ENCODE assay signal across 9 mouse cellular contexts in genomic region chr13:29627438-29628124, GRCm38 (mm10).
DNase-seq lines count a peak whose midpoint lies in the region; ATAC-seq and TF ChIP-seq lines count a peak whose summit lies in the region.
"Had no signal": no experiment of that assay in that cellular context is flagged by ENCODE, and none has a peak within 500 bp of the region (broad histone marks: within the 10 kb centered on the region; RNA-seq: fewer than 3 reads in every experiment).

No protein-coding gene starts in this region.

- H3K36me3 ChIP-seq in megakaryocyte, embryonic 14.5 days (replicated peaks; ENCODE audit: low read length): no peaks in the 10 kb centered on the region
- H3K36me3 ChIP-seq in heart, postnatal 0 days (replicated peaks; ENCODE audit: control insufficient read depth, insufficient read depth, low read length): no peaks in the 10 kb centered on the region
- no peaks in the 10 kb centered on the region for H3K36me3 ChIP-seq in forebrain, embryonic 12.5 days (replicated peaks)

- peak overlapping the region; percentile 35 for H3K27ac ChIP-seq in embryonic fibroblast, embryonic 13.5 days (ENCODE audit: insufficient read depth, low read length)
- peak overlapping the region; percentile 96 for H3K27ac ChIP-seq in heart, postnatal 0 days (ENCODE audit: low read depth)
- H3K27ac ChIP-seq in forebrain, embryonic 12.5 days: no peak overlapping the region

- no peaks in the 10 kb centered on the region for H3K27me3 ChIP-seq in megakaryocyte, embryonic 14.5 days (replicated peaks)
- no peaks in the 10 kb centered on the region for H3K27me3 ChIP-seq in heart, postnatal 0 days (ENCODE audit: control insufficient read depth, insufficient read depth, low read length)
- no peaks in the 10 kb centered on the region for H3K27me3 ChIP-seq in forebrain, embryonic 12.5 days

- no peak overlapping the region for H3K4me2 ChIP-seq in heart, postnatal 0 days (ENCODE audit: low read depth, low read length)
- H3K4me2 ChIP-seq in forebrain, embryonic 12.5 days: no peak overlapping the region

- 27% methylated on average over 7 of the region's 7 CpGs for WGBS in heart, postnatal 0 days
- WGBS in forebrain, embryonic 12.5 days: 93% methylated on average over 7 of the region's 7 CpGs

- H3K4me1 ChIP-seq in megakaryocyte, embryonic 14.5 days: peaks cover 22% of the 10 kb centered on the region
- peaks cover 11% of the 10 kb centered on the region for H3K4me1 ChIP-seq in embryonic fibroblast, embryonic 13.5 days (ENCODE audit: control insufficient read depth, insufficient read depth, low read length)
- H3K4me1 ChIP-seq in heart, postnatal 0 days (ENCODE audit: control insufficient read depth, insufficient read depth): peaks cover 39% of the 10 kb centered on the region
- peaks cover 5% of the 10 kb centered on the region for H3K4me1 ChIP-seq in forebrain, embryonic 12.5 days

- peak; percentile 77; the same call in 1 of the 2 replicates for TF ChIP-seq EP300 in heart, postnatal 0 days (IDR thresholded peaks at IDR 0.05; ENCODE audit: low read depth)

- no peak for TF ChIP-seq POLR2A in embryonic fibroblast, embryonic 13.5 days (IDR thresholded peaks at IDR 0.05; ENCODE audit: low read depth, low read length)

- no peak for ATAC-seq in megakaryocyte, adult 5-6 weeks (ENCODE audit: poor library complexity, severe bottlenecking)
- peak; percentile 87 for ATAC-seq in heart, postnatal 0 days (ENCODE audit: insufficient read depth, low read depth)
- ATAC-seq in forebrain, embryonic 12.5 days (ENCODE audit: low FRiP score): no peak

- no peak for TF ChIP-seq CTCF in embryonic fibroblast, embryonic 13.5 days (IDR thresholded peaks at IDR 0.05; ENCODE audit: borderline replicate concordance, insufficient read depth, low read length)
- TF ChIP-seq CTCF in heart, postnatal 0 days (IDR thresholded peaks at IDR 0.05; ENCODE audit: low read depth): no peak

- no peaks in the 10 kb centered on the region for H3K9me3 ChIP-seq in megakaryocyte, embryonic 14.5 days
- H3K9me3 ChIP-seq in heart, postnatal 0 days (replicated peaks; ENCODE audit: control insufficient read depth, low read length): no peaks in the 10 kb centered on the region
- no peaks in the 10 kb centered on the region for H3K9me3 ChIP-seq in forebrain, embryonic 12.5 days

- peak overlapping the region; percentile 75 for H3K4me3 ChIP-seq in megakaryocyte, embryonic 14.5 days (replicated peaks)
- no peak overlapping the region for H3K4me3 ChIP-seq in embryonic fibroblast, embryonic 13.5 days (ENCODE audit: insufficient read depth, low read length)
- H3K4me3 ChIP-seq in heart, postnatal 0 days (ENCODE audit: low read depth, low read length): no peak overlapping the region
- H3K4me3 ChIP-seq in forebrain, embryonic 12.5 days (replicated peaks): no peak overlapping the region

- no peak overlapping the region for H3K9ac ChIP-seq in heart, postnatal 0 days (replicated peaks; ENCODE audit: low read depth, low read length)
- H3K9ac ChIP-seq in forebrain, embryonic 12.5 days: no peak overlapping the region

- DNase-seq in heart, postnatal 0 days (ENCODE audit: low spot score): peak; percentile 89
- DNase-seq in lung, postnatal 36 days: peak; percentile 48
- no peak for DNase-seq in layer of hippocampus, postnatal 14 days (ENCODE audit: low spot score in 2 of 2)
- DNase-seq in layer of hippocampus, adult 9-11 months: no peak
- DNase-seq: thymus, adult 18-20 months had no signal

Comparison
In these comparisons a context has a peak if more than half of its experiments do, and no peak if none do; other contexts are left out.
1. DNase-seq: peak in heart, postnatal 0 days (single experiment) and lung, postnatal 36 days (single experiment); none in layer of hippocampus, postnatal 14 days (0 of 2) and layer of hippocampus, adult 9-11 months (single experiment).